Mouse (Mus musculus) heart, adult 2 months (tissue): ENCODE results near the gene Ctnna2. TPM values are rescaled to one million over a fixed set of nuclear protein-coding genes. Genes with fewer than 3 reads are reported as not detected.

ENCODE experiments used
- DNase-seq, 2 experiments: peaks; one replicate each; pipeline ENCODE4 v3.0.0; 2021
- H3K27ac ChIP-seq: fragments of 200-600 bp; 2 replicates; pipeline ENCODE4 v1.8.1; 2022
- H3K27me3 ChIP-seq: fragments of 200-500 bp; 2 replicates; pipeline ENCODE4 v1.6.1; 2012; ENCODE audit warnings: mild to moderate bottlenecking, low read length, inconsistent platforms, mixed read lengths; ENCODE audit not compliant: control insufficient read depth, insufficient read depth
- H3K36me3 ChIP-seq: fragments of 200-500 bp; 2 replicates; pipeline ENCODE4 v1.6.1; 2012; ENCODE audit warnings: low read length, inconsistent platforms; ENCODE audit not compliant: control insufficient read depth, insufficient read depth
- H3K4me1 ChIP-seq: fragments of 200-500 bp; 2 replicates; pipeline ENCODE4 v1.6.1; 2011; ENCODE audit warnings: low read length; ENCODE audit not compliant: control insufficient read depth, insufficient read depth
- H3K4me3 ChIP-seq: fragments of 200-600 bp; 2 replicates; pipeline ENCODE4 v1.8.1; 2022
- H3K79me2 ChIP-seq: fragments of 200-500 bp; replicated peaks from 2 replicates; pipeline ENCODE4 v1.6.1; 2012; ENCODE audit warnings: mild to moderate bottlenecking, inconsistent platforms, low read length, moderate library complexity, mixed read lengths; ENCODE audit not compliant: control insufficient read depth, insufficient read depth
- H3K9ac ChIP-seq: fragments of 200-500 bp; 2 replicates; pipeline ENCODE4 v1.6.1; 2012; ENCODE audit warnings: low read depth, mild to moderate bottlenecking, control low read depth, inconsistent platforms, low read length, mixed read lengths
- CTCF ChIP-seq: fragments of 200-600 bp; IDR thresholded peaks from 2 replicates; pipeline ENCODE4 v1.8.1; 2022; ENCODE audit warnings: antibody characterized with exemption, mild to moderate bottlenecking, moderate library complexity
- EP300 ChIP-seq: fragments of 200-500 bp; IDR thresholded peaks from 2 replicates; pipeline ENCODE4 v1.6.1; 2011; ENCODE audit warnings: low read depth, low read length, control low read depth; ENCODE audit not compliant: insufficient read depth
- POLR2A ChIP-seq: fragments of 200-500 bp; IDR thresholded peaks from 2 replicates; pipeline ENCODE4 v1.6.1; 2011; ENCODE audit warnings: mild to moderate bottlenecking, low read depth, low read length, control low read depth; ENCODE audit not compliant: insufficient read depth
- WGBS: fragments of 180-500 bp; shearing (Covaris S2); methylation state at CpG from one replicate; pipeline ENCODE4 v1.1.7; 2018; 5-methylcytosine and 5-hydroxymethylcytosine counted together
- intact Hi-C: fragments of 180-260 bp; cut with DNase I; formaldehyde crosslinking; loops from one replicate; pipeline ENCODE4 v1.15.1; 2025
- polyA plus RNA-seq: library from polyadenylated mRNA; depleted of rRNA; stranded (reverse); fragments of >200 nt; gene quantifications from 2 replicates; pipeline ENCODE4 v1.2.3, GENCODE M21; 2012
- total RNA-seq, 2 experiments: library from RNA; stranded (reverse); gene quantifications; 2 replicates each; pipeline ENCODE4 v1.2.3; 2021

The Ctnna2 gene
- total and polyA plus RNA-seq, 3 experiments, result 0.06 TPM; not detected in 2

- no peaks in the 10 kb centered on the region for H3K36me3 ChIP-seq
- H3K79me2 ChIP-seq, result no peaks in the 10 kb centered on the region
- WGBS, result 90% methylated on average over 3 of the region's 3 CpGs
- no peak for DNase-seq
- no peak overlapping the region for H3K9ac ChIP-seq
- TF ChIP-seq CTCF (no peak), POLR2A (no peak), EP300 (no peak)
- no peaks in the 10 kb centered on the region for H3K27me3 ChIP-seq
- no peak overlapping the region for H3K27ac ChIP-seq
- no peak overlapping the region for H3K4me3 ChIP-seq
- intact Hi-C loops, result loop anchor here (10.0 kb wide), 1 partner anchor 115 kb away; no protein-coding TSS in a partner anchor
- H3K4me1 ChIP-seq, result no peaks in the 10 kb centered on the region
Observed at GRCm38 (mm10) chr6:77569851-77570250, 409.6 kb downstream of the Ctnna2 start.

GRCm38 (mm10) chr6:77556181-77556580, 423.3 kb downstream of the Ctnna2 start:
- Histone ChIP-seq H3K36me3 (no peaks in the 10 kb centered on the region), H3K9ac (no peak overlapping the region), H3K4me3 (no peak overlapping the region), H3K4me1 (no peaks in the 10 kb centered on the region), H3K27ac (no peak overlapping the region), H3K27me3 (no peaks in the 10 kb centered on the region), H3K79me2 (no peaks in the 10 kb centered on the region)
- TF ChIP-seq POLR2A, result no peak
- DNase-seq, result no peak
- intact Hi-C loops, result no loop called here
- WGBS, result 57% methylated on average over 1 of the region's 1 CpGs

DNA sequence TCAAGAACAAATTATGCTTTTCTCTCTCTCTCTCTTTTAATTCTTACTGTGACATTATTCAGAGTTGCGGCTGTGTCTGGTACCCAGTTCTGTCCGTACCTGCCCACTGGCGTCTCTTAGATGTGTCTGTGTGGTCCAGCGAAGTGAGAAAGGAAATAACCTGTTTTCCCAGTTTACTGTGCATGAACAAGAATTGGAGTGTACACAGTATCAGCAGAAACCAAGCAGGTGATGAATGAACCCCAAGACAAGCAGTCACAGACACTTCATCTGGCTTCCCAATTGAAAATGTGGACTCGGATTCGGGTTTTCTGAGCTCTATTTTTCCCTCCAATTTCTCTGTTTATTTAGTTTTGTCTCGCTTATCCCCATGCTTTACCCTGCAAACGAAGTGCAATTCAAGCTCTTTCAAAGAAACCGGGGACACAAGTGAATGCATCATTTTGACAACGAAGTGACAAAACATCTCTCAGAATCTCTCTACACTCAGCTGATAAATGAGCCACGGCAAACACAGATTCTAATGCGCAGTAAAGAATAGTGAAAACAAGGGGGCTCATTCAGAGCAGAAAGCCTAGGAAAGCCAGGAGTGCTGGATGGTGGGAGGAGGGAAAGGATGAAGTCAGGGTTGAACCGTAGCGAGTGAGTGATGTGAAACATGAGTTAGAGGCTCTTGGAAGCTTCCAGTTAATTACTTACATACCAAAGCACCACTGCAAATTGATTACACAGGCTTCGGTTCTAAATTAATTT, 442.3 kb downstream of the Ctnna2 start:
- H3K4me3 ChIP-seq, result no peak overlapping the region
- intact Hi-C loops, result no loop called here
- no peaks in the 10 kb centered on the region for H3K27me3 ChIP-seq
- no peak overlapping the region for H3K27ac ChIP-seq
- H3K9ac ChIP-seq, result no peak overlapping the region
- H3K36me3 ChIP-seq, result no peaks in the 10 kb centered on the region
- H3K4me1 ChIP-seq, result no peaks in the 10 kb centered on the region
- no peak for DNase-seq
- no peaks in the 10 kb centered on the region for H3K79me2 ChIP-seq
- TF ChIP-seq CTCF (no peak), EP300 (no peak), POLR2A (no peak)
- 68% methylated on average over 15 of the region's 15 CpGs for WGBS

- no peak for DNase-seq
- H3K27me3 ChIP-seq, result no peaks in the 10 kb centered on the region
- H3K4me1 ChIP-seq, result no peaks in the 10 kb centered on the region
- no peaks in the 10 kb centered on the region for H3K79me2 ChIP-seq
- intact Hi-C loops, result no loop called here
- 41% methylated on average over 2 of the region's 2 CpGs for WGBS
- TF ChIP-seq EP300 (no peak), CTCF (no peak), POLR2A (no peak)
- no peak overlapping the region for H3K9ac ChIP-seq
- H3K27ac ChIP-seq, result no peak overlapping the region
- no peaks in the 10 kb centered on the region for H3K36me3 ChIP-seq
- H3K4me3 ChIP-seq, result no peak overlapping the region
Observed at GRCm38 (mm10) chr6:77527636-77528035, 451.9 kb downstream of the Ctnna2 start.

- no peaks in the 10 kb centered on the region for H3K79me2 ChIP-seq
- no peak for DNase-seq
- H3K4me1 ChIP-seq, result no peaks in the 10 kb centered on the region
- H3K36me3 ChIP-seq, result no peaks in the 10 kb centered on the region
- H3K9ac ChIP-seq, result no peak overlapping the region
- H3K27ac ChIP-seq, result no peak overlapping the region
- H3K4me3 ChIP-seq, result no peak overlapping the region
- no peaks in the 10 kb centered on the region for H3K27me3 ChIP-seq
- WGBS, result 56% methylated on average over 2 of the region's 2 CpGs
- no peak for TF ChIP-seq EP300
- no peak for TF ChIP-seq CTCF
- TF ChIP-seq POLR2A, result no peak
- intact Hi-C loops, result no loop called here
Observed at GRCm38 (mm10) chr6:77521836-77522235, 457.7 kb downstream of the Ctnna2 start.

DNA sequence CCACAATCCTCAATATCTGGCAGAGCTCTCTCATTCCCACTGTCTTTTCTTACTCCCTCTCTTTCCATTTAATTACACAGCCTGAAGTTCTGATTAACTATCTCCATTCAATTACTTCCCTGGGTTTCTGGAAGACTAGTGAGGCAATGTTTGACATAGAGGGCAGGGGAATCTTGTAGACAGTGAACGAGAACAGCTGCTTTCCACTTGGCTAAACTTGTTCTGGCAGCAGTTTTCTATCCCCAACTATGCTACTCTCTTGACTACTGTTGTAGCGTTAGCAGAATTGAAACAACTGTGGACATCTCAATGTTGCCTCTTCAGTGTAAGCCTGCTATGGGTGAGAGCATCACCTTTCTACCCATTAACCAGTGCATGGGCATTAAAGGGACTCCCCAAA, 463.0 kb downstream of the Ctnna2 start:
- Histone ChIP-seq H3K79me2 (no peaks in the 10 kb centered on the region), H3K36me3 (no peaks in the 10 kb centered on the region), H3K27me3 (no peaks in the 10 kb centered on the region), H3K9ac (no peak overlapping the region), H3K4me3 (no peak overlapping the region), H3K27ac (no peak overlapping the region), H3K4me1 (no peaks in the 10 kb centered on the region)
- WGBS, result 46% methylated on average over 2 of the region's 2 CpGs
- intact Hi-C loops, result no loop called here
- TF ChIP-seq CTCF (no peak), POLR2A (no peak), EP300 (no peak)
- no peak for DNase-seq
